Mouse (Mus musculus) kidney, adult 9 months (tissue): ENCODE results near the gene Efna3.
A peak's percentile ranks its signal among the peaks of the same experiment; 100 is the strongest.

Experiments used
- DNase-seq: peaks from one replicate; pipeline ENCODE4 v3.0.0; 2022

Gene Efna3

DNA sequence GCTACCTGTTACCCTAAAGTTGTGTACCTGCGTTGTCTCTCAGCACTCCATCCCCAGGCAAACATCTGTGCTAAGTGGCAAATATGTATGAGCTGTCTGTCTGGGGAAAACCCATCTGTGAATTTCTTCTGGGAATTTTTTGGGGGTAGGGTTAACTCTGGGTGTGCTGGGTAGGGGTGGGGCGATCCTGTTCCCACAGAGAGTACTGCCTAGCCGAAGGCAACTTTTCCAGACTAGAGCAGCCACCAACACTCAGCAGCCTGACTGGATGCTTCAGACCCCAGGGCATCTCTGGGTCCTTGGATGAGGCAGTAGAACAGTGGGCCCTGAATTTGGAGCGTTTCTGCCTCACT lies 40.5 kb downstream of the Efna3 start:
- DNase-seq = no peak

DNA sequence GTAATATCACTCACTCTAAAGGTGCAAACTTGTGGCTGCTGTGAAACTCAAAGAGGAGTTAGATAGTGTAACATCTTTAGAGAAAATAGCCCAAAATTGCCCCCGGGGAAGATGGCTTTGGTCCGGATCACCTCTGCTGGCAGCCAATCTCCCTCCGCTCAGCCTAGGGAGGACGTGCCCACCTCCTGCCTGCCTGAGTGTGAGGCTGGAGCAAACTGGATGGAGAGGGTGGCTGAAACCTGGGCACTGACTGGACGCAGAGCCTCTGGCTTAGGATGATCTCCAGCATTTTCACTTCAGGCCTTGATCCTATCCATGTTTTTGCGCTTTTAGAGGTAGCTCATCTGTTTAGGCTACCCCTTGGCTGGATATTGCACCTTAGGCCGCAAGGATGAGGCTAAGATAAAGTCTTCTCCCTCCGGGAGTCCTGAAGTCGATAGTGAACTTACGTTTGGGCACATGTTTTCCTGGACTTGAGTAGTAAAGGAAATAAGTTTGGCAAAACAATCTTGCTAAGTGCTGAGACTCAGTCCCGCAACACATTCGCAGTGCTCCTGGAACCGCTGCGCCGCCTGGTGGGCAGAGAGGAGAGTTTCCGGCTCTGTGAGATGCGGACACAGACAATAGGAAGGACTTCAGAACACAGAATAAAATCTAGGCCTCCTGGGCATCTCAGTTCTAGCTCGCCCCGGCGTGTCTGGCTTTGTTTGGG lies 41.0 kb downstream of the Efna3 start:
- peak; percentile 91 for DNase-seq

DNA sequence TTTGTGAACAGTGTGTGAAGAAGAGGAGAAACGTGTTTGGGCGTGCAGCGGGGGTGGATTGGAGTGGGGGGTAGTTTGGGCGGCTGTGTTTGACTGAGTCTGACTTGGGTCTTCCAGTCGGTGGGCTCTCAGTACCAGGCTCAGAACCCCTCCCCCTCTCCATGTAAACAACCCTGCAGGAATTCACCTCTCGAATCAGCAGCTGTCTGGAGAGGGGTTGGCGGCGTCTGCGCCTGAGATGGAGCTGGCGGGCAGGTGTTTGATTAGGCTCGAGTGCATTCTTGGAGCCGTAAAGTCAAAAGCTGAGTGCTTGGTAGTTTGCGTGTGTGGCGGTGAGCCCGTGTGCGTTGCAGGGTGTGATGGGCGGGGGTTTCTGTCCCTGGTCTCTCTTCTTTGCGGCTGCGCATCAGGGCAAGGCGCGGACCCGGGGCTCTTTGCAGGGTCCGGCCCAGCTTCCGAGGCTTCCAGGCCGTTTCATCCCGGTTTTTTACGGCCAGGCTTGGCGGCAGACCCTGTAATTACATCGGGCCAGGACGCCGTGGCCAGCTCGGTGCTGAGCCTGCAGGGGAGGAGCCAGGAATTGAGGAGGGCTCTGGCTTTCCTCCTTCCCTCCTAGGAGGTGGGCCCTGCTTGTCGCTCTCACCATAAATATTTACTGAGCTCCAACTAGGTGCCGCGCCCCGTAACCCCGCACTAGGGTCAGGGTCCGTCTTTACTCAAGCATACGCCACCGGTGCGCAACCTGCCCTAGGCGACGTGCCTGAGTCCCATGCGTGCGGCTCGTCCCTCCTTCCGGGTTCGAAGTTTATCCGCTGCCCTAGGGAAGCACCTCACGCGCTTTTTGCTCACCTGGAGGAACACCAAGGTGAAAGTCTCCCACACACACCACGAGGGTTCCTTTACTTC lies 41.9 kb downstream of the Efna3 start, which contains the start of gene Efna1:
TSS of gene Efna1 (minus strand) at position 537 of the 906 bp plus-strand sequence.
- DNase-seq = peak; percentile 94

DNA sequence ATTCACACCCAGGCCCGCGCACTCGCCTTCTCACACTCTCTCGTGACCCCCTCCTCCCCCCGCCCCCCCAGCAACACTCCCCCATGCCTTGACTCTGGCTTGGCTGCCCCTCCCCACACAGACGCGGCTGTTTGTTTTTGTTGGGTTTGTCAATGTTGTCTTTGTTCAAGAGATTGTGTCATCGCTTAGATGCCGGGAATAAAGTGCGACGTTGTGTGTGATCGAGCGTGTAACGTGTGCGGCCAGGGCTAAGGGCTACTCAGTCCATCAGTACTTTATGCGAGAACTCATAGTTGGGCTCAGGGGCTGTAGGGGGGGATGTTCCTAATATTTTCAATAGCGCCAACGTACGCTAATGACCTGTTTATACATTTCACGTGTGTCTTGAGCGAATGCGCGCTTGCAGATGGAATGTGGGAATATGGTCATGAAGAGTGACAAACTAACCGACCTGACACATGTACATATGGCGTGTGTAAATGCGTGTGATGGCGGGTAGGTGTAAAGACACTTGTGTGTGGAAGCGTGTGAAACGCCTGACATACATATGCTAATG lies 42.6 kb downstream of the Efna3 start:
- peak; percentile 64 for DNase-seq

DNA sequence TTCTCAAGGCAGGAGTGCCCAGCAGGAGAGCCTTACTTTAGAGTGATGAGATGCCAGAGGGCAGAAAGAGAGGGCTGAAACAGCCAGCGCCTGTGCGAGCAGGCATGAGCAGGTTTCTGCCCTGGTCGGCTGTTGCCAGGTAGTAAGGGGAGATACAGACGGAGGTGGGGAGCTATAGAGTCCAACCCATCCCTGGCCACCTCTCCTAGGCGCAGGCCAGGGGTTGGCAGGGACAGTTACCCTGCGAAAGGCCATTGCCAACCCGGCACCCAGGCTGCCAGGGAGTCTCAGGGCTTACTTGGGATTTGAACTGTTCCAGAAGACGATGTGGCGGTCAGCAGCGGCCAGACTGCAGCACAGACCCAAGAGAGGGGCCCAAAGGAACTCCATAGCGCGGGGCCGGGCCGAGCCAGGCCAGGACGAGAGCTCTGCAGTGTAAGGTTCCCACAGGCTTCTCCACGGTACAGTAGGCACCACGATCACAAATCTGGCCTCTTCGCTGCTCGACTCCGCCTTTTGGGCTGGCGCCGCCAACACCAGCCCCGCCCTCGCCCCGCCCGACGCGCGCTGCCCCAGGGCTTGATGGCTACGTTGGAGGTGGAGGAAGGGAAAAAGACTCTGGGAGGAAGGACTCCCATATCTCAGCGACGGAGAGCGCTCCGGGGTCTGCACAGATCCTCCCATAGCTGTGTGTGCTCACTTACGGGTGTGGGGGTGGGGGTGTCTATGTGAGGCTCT lies 43.4 kb downstream of the Efna3 start:
- peak; percentile 94 for DNase-seq

DNA sequence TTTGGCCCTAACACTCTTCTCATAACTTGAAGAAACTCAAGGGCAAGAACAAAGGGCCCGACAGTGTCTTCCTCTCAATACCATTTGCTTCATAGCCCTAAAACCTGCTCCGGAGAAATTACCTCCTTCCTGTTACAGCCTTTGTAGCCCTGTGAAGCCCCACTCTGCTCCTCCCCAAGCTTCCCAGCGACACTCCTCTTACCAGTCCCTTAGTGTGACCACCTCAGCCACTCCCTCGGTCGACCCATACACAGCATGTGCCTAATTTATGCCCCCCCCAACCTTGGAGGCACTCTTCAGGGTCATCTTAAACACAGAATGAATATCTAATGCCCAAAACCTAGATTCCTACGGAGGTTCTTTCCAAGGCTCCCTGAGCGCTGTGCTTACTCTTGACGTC lies 44.1 kb downstream of the Efna3 start:
- DNase-seq = no peak

DNA sequence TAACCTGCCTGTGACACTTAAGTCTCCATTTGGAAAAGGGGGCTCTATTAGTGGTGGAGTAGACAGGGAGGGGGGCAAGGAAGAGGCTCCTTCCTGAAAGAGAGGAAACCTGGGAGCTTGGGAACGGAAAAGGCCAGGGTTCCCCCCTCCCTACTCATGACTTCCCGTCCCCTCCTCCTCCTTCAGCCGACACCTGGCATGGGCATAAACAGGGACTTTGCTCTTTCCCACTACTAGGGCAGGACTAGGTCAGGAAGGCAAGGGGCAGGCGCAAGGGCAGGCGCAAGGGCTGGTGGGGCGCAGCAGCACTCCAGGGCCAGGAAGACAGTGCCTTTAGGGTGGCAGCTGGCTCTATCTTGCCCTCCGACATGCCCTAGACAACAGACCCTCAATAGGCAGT lies 44.7 kb downstream of the Efna3 start:
- DNase-seq = peak; percentile 92

DNA sequence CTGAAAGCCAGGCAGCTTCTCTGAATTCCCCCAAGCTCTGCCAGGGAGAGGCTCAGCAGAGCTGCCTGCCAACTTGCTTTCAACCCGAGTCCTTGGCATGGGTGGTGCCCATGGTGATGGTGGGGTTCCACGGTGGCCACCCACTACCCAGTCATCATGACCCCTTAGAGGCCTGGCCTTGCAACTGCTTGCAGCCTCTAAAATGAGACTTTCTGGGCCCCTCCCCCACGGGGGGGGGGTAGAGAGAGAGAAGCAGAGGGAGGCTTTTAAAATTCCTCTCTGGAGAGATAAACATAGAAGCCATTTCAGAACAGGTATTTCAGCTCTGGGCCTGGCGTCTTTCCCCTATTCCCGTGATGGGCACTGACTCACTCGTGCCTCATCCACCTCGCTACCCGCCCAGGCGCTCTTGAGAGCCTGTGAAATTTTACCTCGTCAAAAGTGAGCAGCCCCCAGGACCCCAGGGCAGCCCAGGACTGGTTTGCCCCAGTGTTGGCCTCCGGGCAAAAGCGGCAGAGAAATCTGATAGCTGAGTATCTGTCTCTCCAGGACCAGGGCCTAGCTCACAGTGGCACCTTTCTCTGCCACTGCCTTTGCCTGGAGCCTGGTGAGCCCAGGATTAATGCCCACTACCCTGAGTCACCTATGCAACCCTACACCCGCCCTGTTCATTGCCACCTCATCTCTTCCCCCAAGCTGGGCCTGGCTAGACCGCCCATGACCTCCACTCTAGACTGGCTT lies 45.3 kb downstream of the Efna3 start:
- DNase-seq = peak; percentile 52

DNA sequence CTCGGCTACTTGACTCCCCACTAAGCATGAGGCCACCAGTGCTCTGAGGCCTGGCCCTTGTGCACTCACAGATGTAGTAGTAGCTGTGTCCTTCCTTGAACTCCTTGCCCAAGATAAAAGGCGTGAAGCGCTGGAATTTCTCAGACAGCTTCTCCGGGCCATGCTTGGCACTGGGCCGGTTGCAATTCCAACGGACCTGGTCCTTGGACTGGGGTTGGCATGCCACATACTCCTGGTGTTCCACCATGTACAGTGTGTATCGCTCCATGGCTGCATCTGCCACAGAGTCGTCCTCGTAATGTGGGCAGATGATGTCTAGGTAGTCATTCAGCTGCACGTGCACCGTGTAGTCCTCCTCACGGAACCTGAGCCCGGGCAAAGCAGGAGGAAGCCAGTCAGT lies 46.7 kb downstream of the Efna3 start:
- DNase-seq = peak; percentile 55

DNA sequence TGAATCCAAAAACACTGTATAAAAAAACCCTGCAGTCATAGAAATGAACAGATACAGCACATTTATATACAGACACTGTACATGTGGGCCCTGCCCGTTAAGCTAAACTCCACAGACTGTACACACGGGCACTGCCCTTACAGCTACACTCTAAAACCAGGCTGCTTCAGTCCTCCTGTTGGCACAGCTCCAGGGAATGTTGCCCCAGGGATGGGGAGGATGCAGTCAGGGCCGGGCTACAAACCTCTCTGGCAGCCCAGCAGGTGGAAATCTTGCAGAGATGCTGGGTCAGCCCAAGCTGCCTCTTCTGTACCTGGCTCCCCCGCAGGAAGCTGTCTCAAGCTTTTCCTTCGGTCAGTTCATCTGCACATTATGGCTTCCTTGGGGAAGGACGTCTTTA lies 51.0 kb downstream of the Efna3 start:
- peak; percentile 51 for DNase-seq

DNA sequence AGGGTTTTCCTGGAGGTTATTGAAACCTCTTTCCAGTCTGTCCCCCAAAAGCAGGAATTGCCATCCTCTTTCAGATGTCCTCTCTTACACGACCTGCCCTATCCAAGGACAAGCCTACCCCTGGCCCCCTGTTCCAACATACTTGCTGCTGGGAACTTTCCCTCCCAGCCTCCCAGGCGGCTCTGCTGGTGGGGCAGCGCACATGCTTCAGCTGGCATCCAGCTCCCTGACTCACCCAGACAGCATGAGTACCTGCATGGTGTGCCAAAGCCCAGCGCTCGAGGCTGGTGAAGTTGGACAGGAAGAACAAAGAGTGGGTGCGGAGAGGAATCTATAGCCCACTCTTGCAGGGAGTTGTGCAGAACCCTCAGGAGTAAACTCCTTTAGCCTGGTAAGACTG lies 51.9 kb downstream of the Efna3 start:
- peak; percentile 44 for DNase-seq

DNA sequence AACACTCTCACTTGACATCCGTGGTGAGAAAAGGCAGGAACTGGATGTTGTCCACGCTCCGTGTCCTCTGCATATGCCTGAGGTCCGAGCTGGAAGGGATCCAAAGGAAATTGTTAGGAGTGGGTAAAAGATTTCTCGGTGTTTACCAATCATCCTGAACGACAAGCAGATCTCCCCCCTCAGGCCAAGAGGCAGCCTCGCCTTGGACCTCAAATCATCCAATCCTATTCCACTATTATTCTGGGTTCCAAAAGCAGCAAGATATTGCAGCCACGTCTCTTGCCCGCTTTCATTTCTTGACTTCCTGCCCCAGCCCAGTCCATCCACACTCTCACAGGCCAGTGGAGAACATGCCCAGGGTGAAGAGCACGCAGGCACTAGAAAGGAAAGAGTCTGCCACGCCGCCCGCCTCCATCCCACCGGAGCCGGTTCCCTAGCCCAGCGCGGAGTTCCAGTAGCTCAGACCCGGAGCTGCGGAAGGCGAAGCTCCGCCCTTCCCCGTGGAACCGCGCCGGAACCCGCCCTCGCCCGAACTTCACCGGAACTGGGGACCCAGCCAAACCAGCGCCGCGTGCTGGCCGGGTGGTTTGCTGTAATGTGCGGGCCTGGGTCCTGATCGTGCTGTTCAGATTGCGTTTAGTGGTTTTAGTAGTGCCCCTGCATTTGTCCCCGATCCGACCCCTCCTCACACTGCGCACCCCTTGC lies 52.6 kb downstream of the Efna3 start, which contains the start of gene Slc50a1:
TSS of gene Slc50a1 (minus strand) at position 520 of the 705 bp plus-strand sequence.
- peak; percentile 84 for DNase-seq

DNA sequence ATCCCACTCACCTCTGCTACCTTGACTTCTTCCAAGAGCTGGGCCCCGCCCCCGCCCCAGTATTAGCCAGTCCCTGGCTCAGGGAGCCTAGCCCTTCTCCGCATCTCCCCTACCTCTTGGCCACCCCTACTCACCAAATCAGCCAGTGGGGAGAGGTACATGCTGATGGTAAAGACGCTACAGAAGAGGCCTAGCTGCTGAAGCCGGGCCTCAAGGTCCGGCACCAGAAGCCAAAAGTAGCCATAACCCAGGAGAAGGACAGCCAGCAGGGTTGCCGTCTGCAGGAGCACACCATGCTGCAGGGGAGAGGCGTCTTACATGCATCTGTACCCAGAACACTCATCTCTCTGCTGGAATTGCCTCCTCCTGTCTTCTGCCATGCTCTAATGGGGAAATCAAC lies 53.8 kb downstream of the Efna3 start:
- no peak for DNase-seq

DNA sequence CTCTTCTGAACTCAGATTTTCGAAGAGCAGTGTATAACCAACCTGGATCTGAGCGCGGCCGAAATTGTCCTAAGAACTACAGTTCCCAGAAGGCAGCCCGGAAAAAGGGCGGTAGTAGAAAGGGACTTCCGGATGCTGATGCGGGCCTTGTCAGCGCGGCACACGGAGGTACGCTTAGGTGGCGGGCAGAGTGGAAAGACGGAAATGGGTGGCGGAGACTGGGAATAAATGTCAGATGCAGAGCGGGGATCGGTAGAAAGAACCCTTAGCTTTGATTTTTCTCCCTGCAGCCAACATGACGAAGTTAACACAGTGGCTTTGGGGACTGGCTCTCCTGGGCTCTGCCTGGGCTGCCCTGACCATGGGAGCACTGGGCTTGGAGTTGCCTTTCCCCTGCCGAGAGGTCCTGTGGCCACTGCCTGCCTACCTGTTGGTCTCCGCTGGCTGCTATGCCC lies 56.3 kb downstream of the Efna3 start:
- peak; percentile 84 for DNase-seq
